Mouse (Mus musculus): ENCODE measurements around the gene Sel1l3. TPM values are rescaled to one million over a fixed set of nuclear protein-coding genes. Genes with fewer than 3 reads are reported as not detected.

Gene Sel1l3
- polyA plus RNA-seq, 1 experiment from 2014 or later: 11.1 TPM

GRCm38 (mm10) chr5:53159631-53160030, 54.1 kb downstream of the Sel1l3 start:
- WGBS: 86% methylated on average over 4 of the region's 4 CpGs
- H3K4me1 ChIP-seq (replicated peaks; ENCODE audit: control insufficient read depth, insufficient read depth, low read length): no peaks in the 10 kb centered on the region
- no peaks in the 10 kb centered on the region for H3K9me3 ChIP-seq (ENCODE audit: control insufficient read depth, low read length)
- H3K27me3 ChIP-seq (replicated peaks; ENCODE audit: control insufficient read depth, insufficient read depth, low read length): no peaks in the 10 kb centered on the region
- H3K36me3 ChIP-seq (ENCODE audit: control insufficient read depth, insufficient read depth, low read length): no peaks in the 10 kb centered on the region
- DNase-seq (ENCODE audit: low spot score): no peak
- H3K27ac ChIP-seq (ENCODE audit: low read depth): no peak overlapping the region
- H3K4me3 ChIP-seq (ENCODE audit: low read depth, low read length): no peak overlapping the region
- H3K4me2 ChIP-seq (ENCODE audit: low read length): no peak overlapping the region
- H3K9ac ChIP-seq (ENCODE audit: low read length): no peak overlapping the region
- ATAC-seq (replicated peaks; ENCODE audit: low FRiP score, low TSS enrichment, low read depth): no peak

DNA sequence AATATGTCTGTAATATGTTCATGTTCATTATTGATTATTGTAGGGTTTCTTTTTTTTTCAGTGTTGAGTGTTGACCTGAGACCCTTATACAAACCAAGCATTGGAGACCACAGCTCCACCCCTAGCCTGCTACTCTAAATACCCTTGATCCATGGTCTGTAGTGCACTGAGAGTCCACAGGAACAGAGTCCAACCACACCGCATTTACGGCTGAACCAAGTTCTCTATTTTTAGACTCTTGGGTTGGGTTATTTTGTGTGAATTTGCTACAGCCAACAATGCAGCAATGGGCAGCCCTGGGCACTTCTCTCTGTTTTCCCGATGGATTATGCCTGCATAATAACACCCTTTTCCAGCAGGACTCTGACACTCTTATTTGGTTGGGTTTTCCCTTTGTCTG, 54.6 kb downstream of the Sel1l3 start:
- Histone ChIP-seq H3K4me2 (ENCODE audit: low read length) (no peak overlapping the region), H3K27ac (ENCODE audit: low read depth) (no peak overlapping the region), H3K4me3 (ENCODE audit: low read depth, low read length) (no peak overlapping the region), H3K4me1 (replicated peaks; ENCODE audit: control insufficient read depth, insufficient read depth, low read length) (no peaks in the 10 kb centered on the region), H3K9me3 (ENCODE audit: control insufficient read depth, low read length) (no peaks in the 10 kb centered on the region), H3K36me3 (ENCODE audit: control insufficient read depth, insufficient read depth, low read length) (no peaks in the 10 kb centered on the region), H3K9ac (ENCODE audit: low read length) (no peak overlapping the region), H3K27me3 (replicated peaks; ENCODE audit: control insufficient read depth, insufficient read depth, low read length) (no peaks in the 10 kb centered on the region)
- no peak for ATAC-seq (replicated peaks; ENCODE audit: low FRiP score, low TSS enrichment, low read depth)
- DNase-seq (ENCODE audit: low spot score): no peak
- 83% methylated on average over 3 of the region's 3 CpGs for WGBS

- no peak overlapping the region for H3K4me2 ChIP-seq (ENCODE audit: low read length)
- no peaks in the 10 kb centered on the region for H3K36me3 ChIP-seq (ENCODE audit: control insufficient read depth, insufficient read depth, low read length)
- H3K27me3 ChIP-seq (replicated peaks; ENCODE audit: control insufficient read depth, insufficient read depth, low read length): no peaks in the 10 kb centered on the region
- no peaks in the 10 kb centered on the region for H3K4me1 ChIP-seq (replicated peaks; ENCODE audit: control insufficient read depth, insufficient read depth, low read length)
- no peak overlapping the region for H3K27ac ChIP-seq (ENCODE audit: low read depth)
- H3K4me3 ChIP-seq (ENCODE audit: low read depth, low read length): no peak overlapping the region
- H3K9ac ChIP-seq (ENCODE audit: low read length): no peak overlapping the region
- no peaks in the 10 kb centered on the region for H3K9me3 ChIP-seq (ENCODE audit: control insufficient read depth, low read length)
- ATAC-seq (replicated peaks; ENCODE audit: low FRiP score, low TSS enrichment, low read depth): no peak
- 77% methylated on average over 13 of the region's 13 CpGs for WGBS
- no peak for DNase-seq (ENCODE audit: low spot score)
Observed at GRCm38 (mm10) chr5:53155985-53156679, 57.6 kb downstream of the Sel1l3 start.

DNA sequence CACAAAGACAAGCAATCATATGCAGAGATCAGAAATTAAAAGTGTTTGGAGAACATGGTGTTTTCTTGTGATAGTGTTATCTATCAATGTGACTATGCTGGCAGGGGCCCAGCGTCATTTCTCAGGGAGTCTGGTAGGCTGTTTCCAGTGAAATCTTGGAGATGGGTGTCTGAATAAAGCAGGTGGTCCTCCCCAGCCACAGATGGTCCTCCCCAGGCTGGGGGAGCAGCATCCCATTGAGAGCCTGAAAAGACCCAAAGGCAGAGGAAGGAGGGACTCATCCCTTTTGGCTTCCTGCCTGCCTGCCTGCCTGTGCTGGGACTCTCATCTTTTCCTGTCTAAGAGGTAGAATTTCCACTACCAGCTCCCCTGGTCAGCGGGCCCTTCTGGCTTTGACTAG, 59.2 kb downstream of the Sel1l3 start:
- H3K4me3 ChIP-seq (ENCODE audit: low read depth, low read length): no peak overlapping the region
- H3K4me1 ChIP-seq (replicated peaks; ENCODE audit: control insufficient read depth, insufficient read depth, low read length): no peaks in the 10 kb centered on the region
- DNase-seq (ENCODE audit: low spot score): no peak
- 71% methylated on average over 2 of the region's 2 CpGs for WGBS
- H3K4me2 ChIP-seq (ENCODE audit: low read length): no peak overlapping the region
- H3K9ac ChIP-seq (ENCODE audit: low read length): no peak overlapping the region
- ATAC-seq (replicated peaks; ENCODE audit: low FRiP score, low TSS enrichment, low read depth): no peak
- H3K27ac ChIP-seq (ENCODE audit: low read depth): no peak overlapping the region
- H3K9me3 ChIP-seq (ENCODE audit: control insufficient read depth, low read length): no peaks in the 10 kb centered on the region
- H3K36me3 ChIP-seq (ENCODE audit: control insufficient read depth, insufficient read depth, low read length): no peaks in the 10 kb centered on the region
- H3K27me3 ChIP-seq (replicated peaks; ENCODE audit: control insufficient read depth, insufficient read depth, low read length): no peaks in the 10 kb centered on the region

DNA sequence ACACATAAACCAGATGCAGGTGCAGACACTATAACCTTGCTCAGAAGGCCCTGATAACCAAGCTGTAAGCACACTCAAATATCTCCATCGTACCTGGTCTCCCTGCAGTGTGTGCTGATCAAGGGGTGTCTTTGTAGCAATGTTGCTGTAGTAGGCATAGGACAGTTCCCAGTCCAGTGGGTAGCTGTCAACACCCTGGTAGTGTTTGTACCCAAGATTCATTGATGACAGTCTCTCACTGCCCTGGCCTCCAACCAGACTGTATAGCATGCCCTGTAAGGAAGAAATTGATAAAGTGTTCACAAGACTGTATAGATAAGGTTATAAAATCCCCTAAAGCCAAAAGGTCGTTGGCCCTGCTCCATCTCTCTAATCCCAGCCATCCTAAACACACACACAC, 59.6 kb downstream of the Sel1l3 start:
- no peak overlapping the region for H3K9ac ChIP-seq (ENCODE audit: low read length)
- no peaks in the 10 kb centered on the region for H3K4me1 ChIP-seq (replicated peaks; ENCODE audit: control insufficient read depth, insufficient read depth, low read length)
- H3K36me3 ChIP-seq (ENCODE audit: control insufficient read depth, insufficient read depth, low read length): no peaks in the 10 kb centered on the region
- no peak for DNase-seq (ENCODE audit: low spot score)
- no peak overlapping the region for H3K27ac ChIP-seq (ENCODE audit: low read depth)
- ATAC-seq (replicated peaks; ENCODE audit: low FRiP score, low TSS enrichment, low read depth): no peak
- H3K4me3 ChIP-seq (ENCODE audit: low read depth, low read length): no peak overlapping the region
- no peaks in the 10 kb centered on the region for H3K27me3 ChIP-seq (replicated peaks; ENCODE audit: control insufficient read depth, insufficient read depth, low read length)
- H3K9me3 ChIP-seq (ENCODE audit: control insufficient read depth, low read length): no peaks in the 10 kb centered on the region
- no peak overlapping the region for H3K4me2 ChIP-seq (ENCODE audit: low read length)
- WGBS: 78% methylated on average over 2 of the region's 2 CpGs

- Histone ChIP-seq H3K4me3 (ENCODE audit: low read depth, low read length) (no peak overlapping the region), H3K4me1 (replicated peaks; ENCODE audit: control insufficient read depth, insufficient read depth, low read length) (no peaks in the 10 kb centered on the region), H3K9me3 (ENCODE audit: control insufficient read depth, low read length) (no peaks in the 10 kb centered on the region), H3K9ac (ENCODE audit: low read length) (no peak overlapping the region), H3K27ac (ENCODE audit: low read depth) (no peak overlapping the region), H3K36me3 (ENCODE audit: control insufficient read depth, insufficient read depth, low read length) (no peaks in the 10 kb centered on the region), H3K4me2 (ENCODE audit: low read length) (no peak overlapping the region), H3K27me3 (replicated peaks; ENCODE audit: control insufficient read depth, insufficient read depth, low read length) (no peaks in the 10 kb centered on the region)
- DNase-seq (ENCODE audit: low spot score) (no peak), ATAC-seq (replicated peaks; ENCODE audit: low FRiP score, low TSS enrichment, low read depth) (no peak)
- WGBS: 77% methylated on average over 5 of the region's 5 CpGs
Observed at GRCm38 (mm10) chr5:53153144-53153543, 60.6 kb downstream of the Sel1l3 start.

GRCm38 (mm10) chr5:53151379-53151960, 62.3 kb downstream of the Sel1l3 start:
- H3K9me3 ChIP-seq (ENCODE audit: control insufficient read depth, low read length): no peaks in the 10 kb centered on the region
- no peaks in the 10 kb centered on the region for H3K27me3 ChIP-seq (replicated peaks; ENCODE audit: control insufficient read depth, insufficient read depth, low read length)
- no peak for DNase-seq (ENCODE audit: low spot score)
- 81% methylated on average over 18 of the region's 18 CpGs for WGBS
- no peak overlapping the region for H3K9ac ChIP-seq (ENCODE audit: low read length)
- H3K4me2 ChIP-seq (ENCODE audit: low read length): no peak overlapping the region
- no peaks in the 10 kb centered on the region; the same call in 1 of the 2 replicates for H3K4me1 ChIP-seq (replicated peaks; ENCODE audit: control insufficient read depth, insufficient read depth, low read length)
- ATAC-seq (replicated peaks; ENCODE audit: low FRiP score, low TSS enrichment, low read depth): no peak
- H3K36me3 ChIP-seq (ENCODE audit: control insufficient read depth, insufficient read depth, low read length): no peaks in the 10 kb centered on the region
- H3K4me3 ChIP-seq (ENCODE audit: low read depth, low read length): no peak overlapping the region
- H3K27ac ChIP-seq (ENCODE audit: low read depth): no peak overlapping the region

DNA sequence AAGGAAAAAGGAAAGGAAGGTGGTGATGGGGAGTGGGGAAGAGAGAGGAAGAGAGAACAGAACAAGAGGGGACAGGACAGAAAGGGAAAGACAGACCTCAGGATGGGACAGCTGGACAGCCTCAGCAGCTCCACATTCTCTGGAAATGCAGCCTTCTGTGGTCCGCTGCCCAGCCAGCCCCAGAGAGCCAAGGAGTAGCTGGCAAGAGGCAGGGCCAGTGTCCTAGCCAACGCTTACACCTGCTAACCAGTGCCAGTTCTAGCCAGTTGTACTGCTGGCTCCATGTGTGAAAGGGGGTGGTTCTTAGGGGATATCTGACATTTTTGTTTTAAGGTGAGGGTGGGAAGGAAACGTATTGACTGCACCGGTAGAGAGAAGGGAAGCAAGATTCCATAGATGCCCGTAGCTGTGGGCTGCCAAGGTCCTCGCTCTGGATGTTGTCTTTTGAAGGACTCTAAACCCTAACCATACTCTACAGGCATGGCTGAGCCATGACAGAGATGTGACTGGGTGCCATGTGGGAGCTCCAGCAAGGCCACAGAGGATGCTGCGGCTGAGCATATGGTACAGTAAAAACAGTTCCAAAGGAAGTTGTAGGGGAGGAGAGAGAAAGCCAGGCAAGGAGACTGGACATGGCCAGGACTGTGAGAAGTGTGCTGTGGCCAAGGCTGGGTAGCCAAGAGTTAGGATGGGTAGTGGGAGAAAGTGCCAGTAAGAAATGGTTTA, 64.6 kb downstream of the Sel1l3 start:
- Histone ChIP-seq H3K9me3 (ENCODE audit: control insufficient read depth, low read length) (no peaks in the 10 kb centered on the region), H3K4me3 (ENCODE audit: low read depth, low read length) (no peak overlapping the region), H3K27me3 (replicated peaks; ENCODE audit: control insufficient read depth, insufficient read depth, low read length) (no peaks in the 10 kb centered on the region), H3K36me3 (ENCODE audit: control insufficient read depth, insufficient read depth, low read length) (no peaks in the 10 kb centered on the region), H3K27ac (ENCODE audit: low read depth) (no peak overlapping the region), H3K9ac (ENCODE audit: low read length) (no peak overlapping the region), H3K4me1 (replicated peaks; ENCODE audit: control insufficient read depth, insufficient read depth, low read length) (no peaks in the 10 kb centered on the region; the same call in 1 of the 2 replicates), H3K4me2 (ENCODE audit: low read length) (no peak overlapping the region)
- WGBS: 90% methylated on average over 7 of the region's 7 CpGs
- no peak for ATAC-seq (replicated peaks; ENCODE audit: low FRiP score, low TSS enrichment, low read depth)
- DNase-seq (ENCODE audit: low spot score): no peak
